Mouse (Mus musculus): ENCODE results near the gene Slc1a3.

The Slc1a3 gene

GRCm38 (mm10) chr15:8710146-8711006, at the start of gene Slc1a3:
TSS of gene Slc1a3 (minus strand) at chr15:8710764.
- DNase-seq (ENCODE audit: low spot score) = no peak

GRCm38 (mm10) chr15:8759026-8759425, 48.5 kb upstream of the Slc1a3 start:
- DNase-seq (ENCODE audit: low spot score) = no peak

DNA sequence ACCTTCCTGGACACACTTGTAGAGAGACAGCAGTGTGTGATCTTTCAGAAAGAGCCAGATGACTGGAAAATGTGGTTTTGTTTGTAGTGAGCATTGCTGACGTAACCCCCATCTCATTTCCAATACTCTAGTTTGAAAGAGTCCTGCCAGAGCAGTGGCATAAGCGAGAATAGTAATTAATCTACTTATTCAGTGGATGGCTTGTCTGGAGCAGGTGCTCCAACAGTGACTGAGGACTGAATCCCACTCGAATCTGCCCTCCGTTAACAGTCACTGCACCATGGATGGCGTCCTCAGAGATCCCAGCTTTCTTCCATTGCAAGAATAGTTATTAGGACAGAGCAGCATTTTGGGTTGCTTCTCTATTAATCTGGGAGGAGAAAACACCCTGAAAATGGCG, 45.9 kb upstream of the Slc1a3 start:
- DNase-seq (ENCODE audit: low spot score) = no peak

DNA sequence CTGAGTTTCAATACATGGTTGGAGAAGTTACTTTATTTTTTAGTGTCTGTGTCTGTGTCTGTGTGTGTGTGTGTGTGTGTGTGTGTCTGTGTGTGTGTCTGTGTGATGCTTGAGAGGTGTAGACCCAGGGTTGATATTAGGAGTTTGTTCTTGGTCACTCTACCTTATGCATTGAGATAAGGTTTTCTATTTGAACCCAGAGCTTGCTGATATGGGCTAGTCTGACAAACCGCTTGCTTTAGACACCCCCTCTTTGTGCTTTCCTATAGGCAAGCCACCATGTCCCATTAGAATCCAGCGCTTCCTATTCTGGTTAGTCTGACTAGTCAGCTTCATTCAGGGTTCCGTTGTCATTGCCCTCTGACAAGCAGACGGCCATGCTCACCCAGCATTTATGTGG, 39.2 kb upstream of the Slc1a3 start:
- DNase-seq (ENCODE audit: low spot score) = no peak

DNA sequence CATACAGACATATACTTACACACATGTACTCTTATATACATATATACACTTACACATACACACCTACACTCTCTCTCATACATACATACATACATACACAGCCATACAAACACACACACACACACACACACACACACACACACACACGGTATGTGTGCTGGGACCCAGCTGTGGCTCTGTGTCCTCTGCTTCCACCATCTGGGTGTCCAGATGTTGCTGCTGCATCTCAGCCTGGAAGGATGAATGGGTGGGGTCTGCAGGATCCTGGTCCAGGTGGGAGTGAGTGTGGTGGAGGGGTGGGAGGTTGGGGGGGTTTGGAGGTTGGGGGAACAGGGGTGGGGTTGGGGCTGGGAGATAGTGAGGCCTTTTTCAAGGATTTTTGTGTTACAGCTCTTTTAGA, 38.2 kb upstream of the Slc1a3 start:
- DNase-seq (ENCODE audit: low spot score) = no peak

- DNase-seq (ENCODE audit: low spot score) = no peak
Measured at GRCm38 (mm10) chr15:8741593-8741992, 31.0 kb upstream of the Slc1a3 start.

- DNase-seq (ENCODE audit: low spot score) = no peak
Measured at GRCm38 (mm10) chr15:8740724-8741123, 30.2 kb upstream of the Slc1a3 start.

DNA sequence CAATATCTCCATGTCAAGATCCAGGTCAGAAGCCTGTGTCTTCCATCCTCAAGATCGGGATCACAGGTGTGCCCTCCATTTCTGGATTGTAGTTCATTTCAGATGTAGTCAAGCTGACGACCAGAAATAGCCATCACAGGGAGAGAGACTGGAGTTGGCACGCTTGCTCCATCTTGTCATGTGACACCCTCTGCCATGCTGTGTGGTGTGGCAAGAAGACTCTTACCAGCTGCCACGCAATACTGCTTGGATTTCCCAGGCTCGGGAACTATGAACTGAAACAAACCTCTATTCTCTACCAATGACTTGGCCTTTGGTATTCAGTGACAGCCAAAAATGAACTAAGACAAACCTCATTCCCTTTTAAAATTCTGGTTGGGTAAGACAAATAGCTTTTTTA, 27.6 kb upstream of the Slc1a3 start:
- DNase-seq (ENCODE audit: low spot score) = no peak

GRCm38 (mm10) chr15:8734363-8734739, 23.8 kb upstream of the Slc1a3 start:
- no peak for DNase-seq (ENCODE audit: low spot score)

- DNase-seq (ENCODE audit: low spot score) = no peak
Measured at GRCm38 (mm10) chr15:8733669-8734362, 23.3 kb upstream of the Slc1a3 start.

DNA sequence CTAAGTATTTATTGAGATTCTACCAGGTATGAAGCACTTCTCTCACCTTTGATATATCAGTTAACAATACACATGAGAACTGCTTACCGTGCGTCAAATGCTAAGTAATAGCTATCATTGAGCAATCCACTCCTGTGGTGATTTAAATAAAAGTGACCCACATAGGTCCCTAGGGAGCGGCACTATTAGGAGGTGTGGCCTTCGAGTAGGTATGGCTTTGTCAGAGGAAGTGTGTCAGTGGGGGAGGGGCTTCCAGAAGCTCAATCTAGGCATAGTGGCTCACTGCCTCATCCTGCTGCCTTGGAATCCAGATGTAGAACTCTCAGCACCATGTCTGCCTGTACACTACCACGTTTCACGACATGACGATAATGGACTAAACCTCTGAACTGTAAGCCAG, 18.3 kb upstream of the Slc1a3 start:
- no peak for DNase-seq (ENCODE audit: low spot score)

GRCm38 (mm10) chr15:8722386-8723100, 12.0 kb upstream of the Slc1a3 start:
- no peak for DNase-seq (ENCODE audit: low spot score)

DNA sequence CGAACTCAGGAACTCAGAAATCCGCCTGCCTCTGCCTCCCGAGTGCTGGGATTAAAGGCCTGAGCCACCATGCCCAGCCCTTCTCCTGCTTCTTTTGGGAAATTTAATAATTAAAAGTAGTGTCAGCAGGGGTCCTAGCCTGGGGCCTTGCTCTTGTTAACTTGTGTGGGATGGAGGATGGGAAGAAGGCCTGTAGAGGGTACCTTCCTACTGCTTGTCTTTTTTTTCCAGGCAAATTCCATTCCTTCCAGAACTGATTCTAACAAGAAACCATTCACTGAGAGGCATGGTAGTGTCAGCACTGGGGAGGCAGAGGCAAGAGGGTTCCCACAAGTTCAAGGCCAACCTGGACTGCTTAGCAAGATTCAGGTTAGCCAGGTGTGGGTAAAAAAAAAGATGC, 11.2 kb upstream of the Slc1a3 start:
- no peak for DNase-seq (ENCODE audit: low spot score)

DNA sequence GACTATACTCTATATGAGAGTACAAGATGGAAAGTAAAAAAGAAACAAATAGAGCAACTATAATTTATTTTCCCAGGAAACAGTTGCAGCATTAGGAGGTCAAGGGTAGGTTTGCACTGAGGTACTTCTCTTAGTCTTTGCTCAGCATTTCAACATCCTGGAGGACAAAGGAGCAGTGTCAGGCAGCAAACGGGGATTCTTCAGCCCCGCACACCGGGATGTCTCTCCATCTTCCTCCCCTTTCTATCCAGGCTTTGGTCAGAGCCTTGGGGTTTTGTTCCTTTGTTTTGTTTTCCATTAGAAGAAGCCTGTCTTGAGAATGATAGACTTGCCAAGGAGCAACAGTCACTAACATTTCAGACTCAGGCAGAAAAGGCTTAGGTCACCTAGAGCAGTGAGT, 10.4 kb upstream of the Slc1a3 start:
- no peak for DNase-seq (ENCODE audit: low spot score)

GRCm38 (mm10) chr15:8718496-8718895, 7.9 kb upstream of the Slc1a3 start:
- no peak for DNase-seq (ENCODE audit: low spot score)

DNA sequence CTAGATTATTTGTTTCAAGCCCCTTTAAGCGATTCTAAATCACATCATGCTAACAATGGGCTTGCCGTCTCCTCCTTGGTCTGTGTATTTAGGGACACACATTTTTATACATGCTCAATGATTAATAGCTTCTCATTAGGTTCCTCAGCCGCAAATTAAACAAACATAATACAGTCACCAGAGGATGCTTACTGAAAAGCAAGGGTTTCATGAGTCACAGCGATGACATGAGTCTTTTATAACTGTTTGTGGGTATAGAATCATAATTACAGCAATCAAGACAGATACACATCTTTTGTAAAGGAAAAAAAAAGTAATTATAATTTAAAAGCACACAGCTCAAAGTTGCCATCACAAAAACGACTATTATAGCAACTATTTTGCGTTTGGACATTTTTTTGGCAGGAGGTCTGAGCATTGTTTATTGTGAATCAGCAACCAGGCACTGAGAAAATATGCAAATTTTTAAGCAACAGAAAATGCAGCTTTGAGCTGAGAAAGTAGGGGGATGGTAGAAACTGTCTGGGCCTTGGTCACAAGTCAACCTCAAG, 6.5 kb upstream of the Slc1a3 start:
- no peak for DNase-seq (ENCODE audit: low spot score)

GRCm38 (mm10) chr15:8716330-8716964, 5.9 kb upstream of the Slc1a3 start:
- DNase-seq (ENCODE audit: low spot score) = no peak

DNA sequence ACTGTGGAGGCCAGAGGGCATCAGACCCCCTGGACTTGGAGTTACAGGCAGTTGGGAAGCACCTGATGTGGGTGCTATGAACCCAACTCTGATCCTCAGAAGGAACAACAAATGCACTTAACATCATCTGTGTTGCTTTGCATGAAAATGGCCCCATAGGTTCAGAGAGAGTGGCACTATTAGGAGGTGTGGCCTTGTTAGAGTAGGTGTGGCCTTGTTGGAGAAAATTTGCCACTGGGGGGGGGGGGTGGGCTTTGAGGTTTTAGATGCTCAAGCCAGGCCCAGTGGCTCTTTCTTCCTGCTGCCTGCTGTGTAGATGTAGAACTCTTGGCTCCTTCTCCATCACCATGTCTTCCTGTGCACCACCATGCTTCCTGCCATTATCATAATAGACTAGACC, 5.1 kb upstream of the Slc1a3 start:
- DNase-seq (ENCODE audit: low spot score) = no peak

GRCm38 (mm10) chr15:8712433-8712984, 1.9 kb upstream of the Slc1a3 start:
- no peak for DNase-seq (ENCODE audit: low spot score)

GRCm38 (mm10) chr15:8711630-8712310, 1.2 kb upstream of the Slc1a3 start:
- no peak for DNase-seq (ENCODE audit: low spot score)

DNA sequence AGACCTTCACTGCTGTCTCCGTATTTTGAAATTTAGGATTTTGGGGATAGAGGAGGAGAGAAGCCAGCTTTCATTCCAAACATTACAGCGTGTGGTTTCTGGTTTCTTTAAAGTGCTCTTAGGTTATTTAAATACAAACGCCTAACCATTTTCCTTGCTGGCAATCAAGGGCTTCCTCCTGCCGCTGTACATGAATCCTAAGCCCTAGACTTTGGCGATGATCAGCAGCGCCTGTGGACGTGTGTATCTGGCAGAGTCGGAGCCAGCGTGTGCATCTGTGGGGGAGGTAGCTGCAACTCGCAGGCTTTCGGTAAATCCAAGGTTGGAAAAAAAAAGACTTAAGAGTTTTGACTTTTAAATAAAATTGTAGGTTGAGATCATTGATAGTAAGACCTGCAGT, 986 bp downstream of the Slc1a3 start:
- DNase-seq (ENCODE audit: low spot score) = no peak

All from left cerebral cortex, adult 11 months (tissue).